Mouse (Mus musculus) cortical plate, adult 2 months (tissue): Measurements from ENCODE around the gene Get4. TPM values are rescaled to one million over a fixed set of nuclear protein-coding genes. Genes with fewer than 3 reads are reported as not detected.
A peak's percentile ranks its signal among the peaks of the same experiment; 100 is the strongest.

Experiments used
- H3K27ac ChIP-seq: fragments of 200-500 bp; 2 replicates; pipeline ENCODE4 v1.5.1; 2012; ENCODE audit warnings: low read length, control low read depth, inconsistent platforms; ENCODE audit not compliant: insufficient read depth
- H3K4me1 ChIP-seq: fragments of 200-500 bp; 2 replicates; pipeline ENCODE4 v1.6.1; 2011; ENCODE audit warnings: low read length; ENCODE audit not compliant: control insufficient read depth, insufficient read depth
- H3K4me3 ChIP-seq: fragments of 200-500 bp; 2 replicates; pipeline ENCODE4 v1.5.1; 2011; ENCODE audit warnings: mild to moderate bottlenecking, low read length, control low read depth; ENCODE audit not compliant: insufficient read depth
- CTCF ChIP-seq: fragments of 200-500 bp; IDR thresholded peaks from 2 replicates; pipeline ENCODE4 v1.5.1; 2011; ENCODE audit warnings: mild to moderate bottlenecking, control low read depth, low read length; ENCODE audit not compliant: insufficient read depth; ENCODE audit errors: extremely low read depth
- POLR2A ChIP-seq: fragments of 200-500 bp; IDR thresholded peaks from 2 replicates; pipeline ENCODE4 v1.6.1; 2011; ENCODE audit warnings: mild to moderate bottlenecking, low read length, control low read depth; ENCODE audit not compliant: insufficient read depth; ENCODE audit errors: extremely low read depth
- polyA plus RNA-seq: library from polyadenylated mRNA; depleted of rRNA; stranded (reverse); fragments of >200 nt; gene quantifications from 2 replicates; pipeline ENCODE4 v1.2.3, GENCODE M21; 2012; rRNA removed

Gene Get4
- 82.6 and 89.5 TPM in 2 replicates for polyA plus RNA-seq

DNA sequence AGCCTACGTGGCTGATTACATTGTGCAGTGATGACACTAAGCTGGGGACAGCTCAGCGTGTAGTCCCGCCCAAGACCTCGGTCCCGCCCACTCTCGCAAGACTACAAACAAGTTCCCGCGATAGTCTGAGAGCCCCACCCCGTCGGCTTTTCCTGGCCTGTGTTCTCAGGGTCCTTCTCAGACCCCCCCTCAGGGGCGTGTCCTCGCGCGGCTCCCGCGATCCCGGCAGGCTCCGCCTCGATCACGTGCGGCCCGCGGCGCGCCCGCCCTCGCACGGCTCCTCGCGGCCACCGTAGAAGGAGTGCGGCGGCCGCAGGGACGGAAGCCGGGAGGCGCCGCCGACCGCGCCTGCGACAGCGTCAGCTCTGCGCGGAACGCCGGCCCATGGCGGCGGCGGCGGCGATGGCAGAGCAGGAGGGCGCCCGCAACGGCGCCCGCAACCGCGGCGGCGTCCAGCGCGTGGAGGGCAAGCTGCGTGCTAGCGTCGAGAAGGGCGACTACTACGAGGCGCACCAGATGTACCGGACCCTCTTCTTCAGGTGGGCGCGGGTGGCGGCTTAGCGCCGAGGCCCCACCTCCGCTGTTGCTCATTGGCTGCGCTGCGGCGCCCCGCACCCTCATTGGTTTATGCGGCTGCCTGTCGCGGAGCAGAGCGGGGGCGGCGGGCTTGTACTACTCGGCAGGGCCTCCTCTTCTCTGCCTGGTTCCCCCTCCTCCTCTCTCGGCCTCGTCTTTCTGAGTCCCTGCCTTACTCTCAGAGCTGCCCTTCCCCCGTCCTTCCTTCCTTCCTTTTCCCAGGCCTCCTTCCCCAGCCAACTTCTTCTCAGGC, at the start of gene Get4:
Get4 (plus strand) TSS at position 244 of the 829 bp plus-strand sequence.
- Histone ChIP-seq H3K27ac (peak within 1 kb of the TSS; percentile 95), H3K4me1 (peaks cover 4% of the 10 kb centered on the region), H3K4me3 (peak within 1 kb of the TSS; percentile 97)
- TF ChIP-seq POLR2A, result peak; percentile 84
- TF ChIP-seq CTCF, result no peak

DNA sequence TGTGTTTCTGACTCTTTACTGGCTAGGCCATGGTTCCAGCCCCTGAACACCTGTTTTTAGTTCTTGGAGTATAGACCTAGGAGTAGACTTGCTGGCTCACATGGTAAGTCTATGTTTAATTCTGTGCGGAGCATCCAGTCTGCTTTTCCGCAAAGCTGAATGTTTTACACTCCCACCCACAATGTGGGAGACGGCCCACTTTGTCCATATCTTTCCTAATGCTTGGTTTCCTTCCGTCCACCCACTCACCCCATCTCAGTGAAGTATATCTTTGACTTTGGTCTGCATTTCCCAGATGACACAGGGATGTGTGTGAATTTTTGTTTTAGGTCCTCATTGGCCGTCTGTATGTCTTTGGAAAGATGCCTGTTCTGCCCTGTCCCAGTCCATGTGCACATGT, 48.8 kb upstream of the Get4 start:
- H3K4me1 ChIP-seq, result peaks cover 17% of the 10 kb centered on the region
- no peak overlapping the region for H3K4me3 ChIP-seq
- TF ChIP-seq CTCF, result no peak
- no peak for TF ChIP-seq POLR2A
- H3K27ac ChIP-seq, result no peak overlapping the region

DNA sequence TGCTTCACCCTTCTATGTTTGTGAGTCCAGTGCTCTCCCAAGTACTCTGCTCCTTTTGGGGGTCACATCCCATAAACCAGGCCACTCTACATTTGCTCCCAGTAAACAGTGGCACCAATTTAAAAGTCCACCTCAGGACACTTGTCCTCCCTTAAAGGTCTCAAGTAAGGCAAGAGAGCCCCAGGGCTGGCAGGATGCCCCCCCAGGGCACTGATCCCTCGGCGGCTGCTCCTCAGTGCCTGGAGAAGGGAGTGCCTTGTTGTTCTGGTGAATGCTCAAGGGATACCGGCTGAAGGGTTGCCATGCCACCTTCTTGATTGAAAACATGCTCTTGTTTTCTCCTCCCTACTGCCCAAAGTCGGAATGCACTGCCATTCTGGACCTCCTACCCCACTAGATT, 46.0 kb upstream of the Get4 start:
- Histone ChIP-seq H3K4me3 (no peak overlapping the region), H3K4me1 (peaks cover 15% of the 10 kb centered on the region), H3K27ac (no peak overlapping the region)
- no peak for TF ChIP-seq CTCF

DNA sequence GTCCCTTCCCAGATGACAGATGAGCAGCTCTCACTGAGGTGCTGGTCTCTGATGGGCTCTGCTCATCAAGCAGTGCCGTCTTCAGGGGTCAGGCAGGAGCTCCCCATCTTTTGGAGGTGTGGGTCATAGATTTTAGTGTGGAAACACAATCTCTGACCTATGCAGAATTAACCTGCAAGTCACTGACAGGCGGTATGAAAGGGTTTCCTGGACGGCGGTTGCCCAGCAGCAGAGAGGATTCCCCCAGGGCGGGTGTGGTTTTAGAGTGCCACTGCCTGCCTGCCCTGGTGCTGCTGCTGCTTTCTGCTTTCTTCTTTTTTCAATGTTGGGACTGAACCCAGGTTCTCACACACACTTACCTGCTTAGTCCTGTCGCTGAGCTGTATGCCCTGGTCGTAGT, 45.6 kb upstream of the Get4 start:
- TF ChIP-seq POLR2A (no peak), CTCF (no peak)
- Histone ChIP-seq H3K4me3 (no peak overlapping the region), H3K4me1 (peaks cover 15% of the 10 kb centered on the region), H3K27ac (no peak overlapping the region)

DNA sequence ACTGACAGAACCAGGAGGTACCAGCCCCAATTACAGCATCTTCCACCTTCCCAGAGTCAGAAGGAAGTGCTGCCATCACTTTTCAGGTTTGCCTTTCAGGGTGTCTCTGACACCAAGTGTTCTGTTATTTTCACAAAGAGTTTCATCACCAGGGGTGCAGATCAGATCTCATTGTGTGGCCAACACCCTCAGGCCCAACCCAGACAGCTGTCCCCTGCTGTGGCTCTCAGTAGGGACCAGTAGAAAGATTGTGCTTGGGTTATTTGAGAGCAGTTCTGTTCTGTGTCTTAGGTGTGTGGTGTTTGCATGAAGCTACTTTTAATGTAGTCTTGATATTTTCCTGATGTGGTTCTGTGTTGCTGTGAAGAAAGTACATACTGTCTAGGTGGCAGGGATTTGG, 43.9 kb upstream of the Get4 start:
- H3K4me3 ChIP-seq, result no peak overlapping the region
- no peak for TF ChIP-seq POLR2A
- no peak for TF ChIP-seq CTCF
- peaks cover 11% of the 10 kb centered on the region for H3K4me1 ChIP-seq
- no peak overlapping the region for H3K27ac ChIP-seq

DNA sequence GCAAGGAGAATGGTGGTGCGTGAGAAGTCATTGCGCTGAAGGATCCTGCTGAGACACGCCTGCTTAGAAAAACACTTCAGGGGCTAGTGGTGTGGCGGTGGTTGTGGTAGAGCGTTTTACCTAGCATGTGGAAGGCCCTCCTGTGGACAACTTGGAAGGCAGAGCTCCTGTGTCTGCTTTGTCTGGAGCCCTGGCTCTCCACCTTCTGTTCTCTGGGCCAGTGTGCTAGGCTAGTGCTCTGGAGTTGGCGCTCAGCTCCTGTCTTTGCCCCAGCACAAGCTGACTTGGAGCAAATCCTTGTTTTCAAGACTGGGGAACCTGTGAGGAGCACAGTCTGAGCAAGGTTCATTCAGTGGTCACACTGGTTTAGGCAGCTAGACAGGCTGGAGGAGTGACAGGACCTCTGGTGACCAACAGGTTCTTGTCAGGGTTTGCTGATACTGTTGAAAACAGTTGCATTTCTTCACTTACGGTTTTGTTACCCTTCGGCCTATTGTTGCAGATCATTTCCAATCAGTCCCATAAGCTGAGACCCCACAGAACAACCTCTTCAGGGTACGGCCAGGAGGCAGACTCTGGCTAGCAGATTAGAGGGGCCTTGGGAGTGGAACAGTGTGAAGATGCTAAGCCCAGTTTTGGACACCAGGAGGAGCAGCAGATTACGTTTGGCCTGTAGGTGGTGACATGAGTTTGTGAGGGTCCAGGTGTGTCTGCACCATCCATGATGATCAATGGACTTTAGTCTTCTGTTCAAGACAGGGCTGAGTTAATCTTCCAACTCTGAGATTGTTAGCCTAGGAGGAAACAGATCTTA, 43.0 kb upstream of the Get4 start:
- Histone ChIP-seq H3K4me1 (peaks cover 8% of the 10 kb centered on the region), H3K27ac (no peak overlapping the region), H3K4me3 (no peak overlapping the region)
- TF ChIP-seq POLR2A (no peak), CTCF (peak; percentile 25)

DNA sequence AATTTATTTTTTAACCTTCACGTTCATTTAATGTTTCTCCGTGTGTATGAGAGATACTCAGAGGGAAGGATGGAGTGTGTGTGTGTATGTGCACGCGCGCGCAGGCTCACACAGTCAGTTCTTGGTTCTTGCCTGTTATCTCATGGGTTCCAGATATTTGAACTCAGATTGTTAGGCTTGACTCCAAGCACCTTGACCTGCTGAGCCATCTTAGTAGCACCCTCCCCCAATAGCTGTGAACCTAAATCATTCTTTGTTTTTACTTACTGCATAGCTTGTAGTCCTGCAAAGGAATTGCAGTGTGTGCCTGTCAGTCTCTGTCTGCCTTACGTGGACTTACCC, 42.5 kb upstream of the Get4 start:
- no peak for TF ChIP-seq CTCF
- TF ChIP-seq POLR2A, result no peak
- Histone ChIP-seq H3K4me3 (no peak overlapping the region), H3K27ac (no peak overlapping the region), H3K4me1 (peaks cover 9% of the 10 kb centered on the region)

DNA sequence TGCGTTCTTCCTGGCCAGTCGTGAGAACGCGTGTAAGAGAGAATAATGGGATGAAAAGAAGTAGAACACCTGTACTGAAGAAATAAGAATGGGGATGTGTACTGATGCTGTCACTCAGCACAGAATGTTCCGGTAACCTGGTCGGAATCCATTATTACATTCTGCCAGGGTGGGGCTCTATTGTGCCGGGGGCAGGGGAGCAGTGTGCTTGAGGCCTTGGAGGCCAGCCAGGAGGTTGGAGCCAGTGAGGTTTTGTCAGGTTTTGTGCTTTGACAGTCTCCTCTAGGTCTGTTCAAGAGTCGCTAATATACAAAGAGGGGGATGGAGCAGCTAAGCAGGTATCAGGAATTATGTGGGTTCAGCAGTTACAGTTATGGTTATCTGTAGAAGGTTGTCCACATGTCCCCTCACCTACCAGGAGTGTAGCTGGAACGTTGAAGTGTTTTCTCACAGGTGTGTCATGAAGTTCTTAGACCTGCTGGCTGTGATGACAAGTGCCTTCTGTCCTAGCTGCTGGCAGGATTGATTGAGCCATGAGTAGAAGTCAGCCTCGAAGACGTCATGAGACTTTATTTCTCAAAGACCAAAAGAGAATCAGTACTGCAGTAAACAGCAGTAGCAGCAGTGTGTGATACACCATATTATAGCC, 40.3 kb upstream of the Get4 start:
- no peak for TF ChIP-seq CTCF
- TF ChIP-seq POLR2A, result no peak
- Histone ChIP-seq H3K4me3 (no peak overlapping the region), H3K4me1 (peaks cover 9% of the 10 kb centered on the region), H3K27ac (no peak overlapping the region)

DNA sequence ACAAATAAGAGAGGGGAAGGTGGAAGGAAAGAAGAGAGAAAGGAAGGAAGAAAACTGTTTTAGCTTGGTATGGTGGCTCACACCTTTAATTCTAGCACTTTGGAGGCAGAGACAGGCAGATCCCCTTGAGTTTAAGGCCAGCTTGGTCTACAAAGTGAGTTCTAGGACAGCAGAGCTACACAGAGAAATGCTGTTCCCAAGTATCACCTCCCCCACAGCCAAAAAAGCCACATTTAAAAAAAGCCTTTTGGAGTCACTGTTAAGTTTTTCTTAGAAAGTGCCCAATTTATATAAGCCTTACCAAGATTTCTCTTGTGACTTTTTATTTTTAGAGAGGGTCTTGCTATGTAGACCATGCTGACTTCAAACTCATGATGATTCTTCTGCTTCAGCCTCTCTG, 37.8 kb upstream of the Get4 start:
- TF ChIP-seq CTCF (no peak), POLR2A (no peak)
- H3K27ac ChIP-seq, result 0 out of 2 replicates have a peak overlapping the region, but pooled peaks have one; percentile 51
- peaks cover 9% of the 10 kb centered on the region for H3K4me1 ChIP-seq
- no peak overlapping the region for H3K4me3 ChIP-seq
